Mouse (Mus musculus) spleen, adult 2 months (tissue): Measurements from ENCODE around the gene Prkag1.

Experiments
- CTCF ChIP-seq: fragments of 200-500 bp; IDR thresholded peaks from 2 replicates; pipeline ENCODE4 v1.5.1; 2011; ENCODE audit warnings: mild to moderate bottlenecking, inconsistent platforms; ENCODE audit not compliant: insufficient read depth, insufficient read length, insufficient replicate concordance; ENCODE audit errors: extremely low read depth
- POLR2A ChIP-seq: fragments of 200-500 bp; IDR thresholded peaks from 2 replicates; pipeline ENCODE4 v1.6.1; 2011; ENCODE audit warnings: low read depth, low read length, inconsistent platforms

DNA sequence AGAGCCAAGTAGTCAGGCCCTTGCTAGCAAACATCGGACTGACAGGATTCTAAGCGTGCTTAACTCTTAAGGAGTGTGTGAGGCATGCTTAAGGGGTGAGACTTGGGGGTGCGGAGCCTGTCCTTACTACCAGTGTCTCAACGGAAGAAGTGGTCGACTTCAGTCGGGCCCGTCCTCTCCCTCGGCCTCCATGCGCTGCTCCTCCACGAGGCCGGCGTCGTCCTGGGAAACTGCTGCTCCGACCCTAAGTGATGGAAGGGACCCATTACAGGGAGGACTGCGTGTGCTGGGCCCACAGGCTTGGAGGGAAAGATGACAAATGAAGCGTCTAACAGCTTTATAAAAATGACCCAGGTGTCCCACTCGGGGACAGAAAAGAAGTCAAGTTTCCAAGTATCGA lies 29.6 kb upstream of the Prkag1 start:
- TF ChIP-seq POLR2A (no peak), CTCF (no peak)
